Mouse (Mus musculus): ENCODE measurements around the gene Hist1h4m.
"Not testable (repeated sequence)": the region's sequence is repeated elsewhere in the genome, so short reads cannot be mapped to it uniquely, and the experiment has no call there.

Hist1h4m gene

GRCm38 (mm10) chr13:21811539-21811938 lies at the start of gene Hist1h4m:
TSS of gene Hist1h4m (plus strand) at chr13:21811746.
- not testable (repeated sequence) for DNase-seq (ENCODE audit: low read depth)

DNA sequence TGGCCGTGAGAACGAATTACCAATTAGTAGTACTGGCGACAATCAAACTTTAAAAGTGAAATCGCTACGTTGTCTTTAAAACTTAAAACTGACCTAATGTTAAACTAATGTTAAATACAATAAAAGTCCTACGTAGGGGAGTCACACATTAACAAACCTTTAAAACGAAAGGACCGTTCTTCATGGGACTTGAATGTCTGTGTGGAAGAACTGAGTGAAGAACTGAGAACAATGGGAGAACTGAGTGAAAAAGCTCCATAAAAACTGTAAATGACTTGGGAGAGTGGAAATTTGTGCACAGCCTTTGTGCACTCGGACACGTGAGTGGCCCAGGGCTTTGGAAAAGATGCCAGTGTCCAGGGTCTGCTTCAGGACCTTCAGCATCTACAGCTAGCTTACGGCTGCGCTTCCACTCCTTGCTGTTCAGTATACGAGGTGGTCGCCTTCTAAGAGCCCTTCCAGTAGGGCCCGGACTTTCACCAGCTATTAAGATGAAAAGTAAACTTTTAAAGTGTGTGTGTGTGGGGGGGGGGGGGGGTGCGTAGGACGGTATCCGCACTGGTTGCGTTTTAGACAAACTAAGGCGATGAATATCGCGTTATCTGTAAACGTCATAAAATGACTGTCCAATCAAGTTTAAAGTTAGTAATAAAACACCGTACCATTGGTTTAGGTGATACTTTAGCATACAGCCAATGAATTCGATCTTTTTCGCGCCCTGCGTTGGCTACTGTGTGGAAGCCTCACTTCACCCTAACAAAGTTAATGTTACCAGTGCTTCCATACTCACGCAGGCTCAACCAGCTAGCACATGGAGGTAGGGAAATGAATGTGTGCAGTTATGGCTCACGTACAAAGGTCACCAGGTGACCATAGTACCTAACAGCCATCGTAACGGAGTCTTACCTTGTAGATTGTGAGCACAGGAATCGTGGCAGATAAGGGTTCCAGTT lies 32.5 kb upstream of the Hist1h4m start:
- peak; percentile 92 for DNase-seq (ENCODE audit: low read depth)

GRCm38 (mm10) chr13:21779767-21780731 lies 31.5 kb upstream of the Hist1h4m start, which contains the start of gene Hist1h1b:
TSS of gene Hist1h1b (minus strand) at chr13:21780625.
- peak; percentile 83 for DNase-seq (ENCODE audit: low read depth)

DNA sequence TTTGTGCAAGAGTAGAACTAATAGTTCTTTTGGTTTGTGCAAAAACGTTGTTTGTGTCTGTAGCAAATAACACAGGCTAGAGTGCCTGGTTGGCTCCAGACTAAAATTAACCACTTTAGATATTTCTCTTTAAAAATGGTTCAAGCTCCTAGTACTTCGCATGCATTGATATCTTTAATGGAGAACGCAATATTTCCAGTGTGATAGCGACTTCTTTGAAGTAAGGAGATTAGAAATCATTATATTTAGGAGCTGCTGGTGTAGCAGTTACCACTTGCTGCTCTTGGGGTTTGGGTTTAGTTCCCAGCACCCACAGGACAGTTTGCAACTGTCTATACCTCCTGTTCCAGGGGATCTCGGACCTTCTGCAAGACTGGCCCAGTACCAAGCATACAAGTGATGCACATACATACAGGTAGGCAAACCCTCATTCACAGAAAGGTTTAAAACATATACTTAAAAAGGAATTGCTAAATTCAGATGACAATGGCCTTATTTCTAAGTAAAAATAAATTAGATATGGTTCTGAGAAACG lies 30.5 kb upstream of the Hist1h4m start:
- no peak for DNase-seq (ENCODE audit: low read depth)

GRCm38 (mm10) chr13:21781639-21782038 lies 29.9 kb upstream of the Hist1h4m start:
- DNase-seq (ENCODE audit: low read depth) = no peak

- DNase-seq (ENCODE audit: low read depth) = peak; percentile 66
Measured at GRCm38 (mm10) chr13:21782361-21783254, 28.9 kb upstream of the Hist1h4m start.

GRCm38 (mm10) chr13:21783255-21783617 lies 28.3 kb upstream of the Hist1h4m start, which contains the start of gene Hist1h3i:
TSS of gene Hist1h3i (minus strand) at chr13:21783370.
- peak; percentile 91 for DNase-seq (ENCODE audit: low read depth)

DNA sequence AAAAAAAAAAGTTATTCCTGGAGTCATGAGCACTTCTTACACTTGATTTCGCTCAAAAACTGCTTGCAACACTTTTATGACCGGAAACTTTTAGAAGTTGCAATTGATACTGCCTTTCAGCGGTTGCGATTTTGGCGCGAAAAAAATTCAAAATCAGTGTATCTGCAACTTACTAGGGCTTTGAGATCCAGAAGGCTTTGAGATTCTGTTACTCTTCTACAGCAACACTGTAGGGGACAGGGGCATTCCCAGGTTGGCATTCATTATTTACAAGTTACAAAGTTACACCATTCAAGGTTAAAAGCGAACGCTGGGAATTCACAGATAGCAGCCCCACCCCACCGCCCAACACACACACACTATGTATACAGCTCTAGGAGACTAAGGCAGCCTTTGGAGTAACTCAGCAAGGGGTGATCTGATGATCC lies 27.8 kb upstream of the Hist1h4m start:
- peak; percentile 61 for DNase-seq (ENCODE audit: low read depth)

- no peak for DNase-seq (ENCODE audit: low read depth)
Measured at GRCm38 (mm10) chr13:21784311-21784710, 27.2 kb upstream of the Hist1h4m start.

- DNase-seq (ENCODE audit: low read depth) = peak; percentile 56
Measured at GRCm38 (mm10) chr13:21786189-21786898, 25.2 kb upstream of the Hist1h4m start.

- peak; percentile 94 for DNase-seq (ENCODE audit: low read depth)
Measured at GRCm38 (mm10) chr13:21786899-21787629, 24.5 kb upstream of the Hist1h4m start, which contains the start of the genes Hist1h2an and Hist1h2bp. TSS of gene Hist1h2an (minus strand) at chr13:21787218. TSS of gene Hist1h2bp (plus strand) at chr13:21787461.

GRCm38 (mm10) chr13:21787760-21788593 lies 23.6 kb upstream of the Hist1h4m start:
- no peak for DNase-seq (ENCODE audit: low read depth)

DNA sequence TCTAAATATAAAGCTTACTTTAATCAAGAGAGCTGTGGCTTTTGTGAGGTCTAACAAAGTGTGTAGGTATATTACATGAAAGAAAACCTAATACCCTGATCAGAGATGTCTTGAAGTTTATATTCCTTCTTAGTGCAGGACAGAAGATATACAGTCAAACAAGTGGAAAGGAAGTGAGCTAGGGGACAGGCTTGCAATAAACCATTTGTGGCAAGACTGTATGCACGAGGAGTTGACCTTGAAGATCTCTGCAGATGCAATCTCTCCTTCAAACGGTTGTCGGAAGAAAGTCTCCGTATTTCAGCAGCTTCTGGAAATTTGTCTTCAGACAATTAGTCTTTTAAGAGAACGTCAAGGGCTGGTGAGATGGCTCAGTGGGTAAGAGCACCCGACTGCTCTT lies 21.6 kb upstream of the Hist1h4m start:
- DNase-seq (ENCODE audit: low read depth) = no peak

- DNase-seq (ENCODE audit: low read depth) = no peak
Measured at GRCm38 (mm10) chr13:21790601-21791283, 20.8 kb upstream of the Hist1h4m start.

GRCm38 (mm10) chr13:21795584-21795983 lies 16.0 kb upstream of the Hist1h4m start:
- no peak for DNase-seq (ENCODE audit: low read depth)

DNA sequence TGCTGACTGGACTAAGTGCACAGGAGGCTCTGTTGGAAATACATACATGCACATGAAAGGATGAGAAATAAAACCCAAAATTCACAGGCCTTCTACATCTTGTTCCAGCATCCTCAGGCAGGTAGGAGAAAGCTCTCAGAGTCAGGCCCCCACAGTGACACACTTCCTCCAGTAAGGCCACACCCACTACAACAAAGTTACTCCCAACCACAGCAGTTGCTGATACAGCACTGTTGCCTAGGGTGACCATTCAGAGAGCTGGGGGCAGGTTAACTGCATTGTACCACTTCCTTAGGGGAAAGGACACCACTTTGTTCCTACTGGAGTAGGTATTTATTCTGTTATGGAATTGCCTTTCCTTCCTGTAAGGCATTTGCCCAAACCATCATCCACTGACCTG lies 14.4 kb upstream of the Hist1h4m start:
- not testable (repeated sequence) for DNase-seq (ENCODE audit: low read depth)

DNA sequence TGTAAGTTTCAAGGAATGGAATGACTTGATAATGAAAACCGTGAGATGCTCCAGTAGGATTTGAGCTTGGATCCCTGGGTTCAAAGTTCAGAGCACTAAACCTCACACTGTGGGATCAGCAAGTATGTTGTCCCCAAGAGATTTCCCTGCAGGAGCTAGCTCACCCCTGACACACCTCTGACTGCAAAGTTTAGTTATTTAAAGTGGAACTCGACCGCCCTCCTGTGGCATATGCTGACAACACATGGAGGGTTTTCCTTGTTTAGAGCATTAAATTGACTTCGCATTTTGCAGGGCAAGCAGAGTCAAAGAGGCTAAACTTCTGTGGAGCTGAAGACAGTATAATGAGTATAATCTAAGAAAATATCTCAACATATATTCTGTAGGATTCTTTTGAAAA lies 8.5 kb upstream of the Hist1h4m start:
- not testable (repeated sequence) for DNase-seq (ENCODE audit: low read depth)

DNA sequence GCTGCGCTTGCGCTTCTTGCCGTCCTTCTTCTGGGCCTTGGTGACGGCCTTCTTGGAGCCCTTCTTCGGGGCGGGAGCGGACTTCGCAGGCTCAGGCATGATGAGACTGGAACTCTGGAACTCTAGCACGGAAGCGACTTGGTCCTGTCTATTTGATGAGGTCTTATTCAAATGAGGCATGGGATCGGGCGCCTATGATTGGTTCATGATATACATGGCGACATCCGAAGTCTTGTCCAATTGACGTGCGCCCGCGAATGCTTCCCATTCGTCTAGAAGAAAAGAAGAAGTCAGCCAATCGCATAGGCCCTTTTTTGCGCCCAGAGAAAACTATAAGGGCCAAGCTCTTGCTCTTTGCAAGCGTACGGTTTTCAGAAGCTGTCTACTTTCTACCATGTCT lies 1.5 kb upstream of the Hist1h4m start, which contains the start of the genes Hist1h2bq and Hist1h2ao:
TSS of gene Hist1h2bq (minus strand) at position 125 of the 400 bp plus-strand sequence.
TSS of gene Hist1h2ao (plus strand) at position 393 of the 400 bp plus-strand sequence.
- not testable (repeated sequence) for DNase-seq (ENCODE audit: low read depth)

Data from c-Kit-positive CD71-positive TER-119-negative erythroid progenitor cells, embryonic 14.5 days (primary cell).